Mouse (Mus musculus) embryo, embryonic 11.5 days (tissue): Measurements from ENCODE around the gene Spdye4c.

ENCODE experiments used
- DNase-seq: peaks from one replicate; pipeline ENCODE4 v3.0.0-alpha.2; 2012; ENCODE audit warnings: low read depth, low spot score

Gene Spdye4c

DNA sequence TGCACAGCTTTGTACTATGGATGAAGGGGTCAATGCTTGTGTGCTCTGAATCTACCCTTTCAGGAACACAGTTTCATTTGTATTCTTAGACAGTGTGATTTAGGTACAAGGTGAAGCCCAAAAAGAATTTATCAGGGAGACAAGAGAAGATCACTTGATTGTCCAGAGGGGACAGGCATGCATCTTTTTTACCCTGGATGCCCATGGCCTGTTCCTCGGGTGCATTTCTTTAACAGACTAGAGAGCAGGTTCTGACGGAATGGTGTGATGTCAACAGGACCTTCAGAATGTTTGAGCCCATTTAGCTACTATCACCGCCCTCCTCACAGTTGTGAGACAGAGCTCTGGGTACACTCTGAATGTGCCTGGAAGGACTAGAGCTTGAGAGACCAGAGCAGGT lies at the start of gene Spdye4c:
Spdye4c (plus strand) TSS at position 301 of the 400 bp plus-strand sequence.
- no peak for DNase-seq

DNA sequence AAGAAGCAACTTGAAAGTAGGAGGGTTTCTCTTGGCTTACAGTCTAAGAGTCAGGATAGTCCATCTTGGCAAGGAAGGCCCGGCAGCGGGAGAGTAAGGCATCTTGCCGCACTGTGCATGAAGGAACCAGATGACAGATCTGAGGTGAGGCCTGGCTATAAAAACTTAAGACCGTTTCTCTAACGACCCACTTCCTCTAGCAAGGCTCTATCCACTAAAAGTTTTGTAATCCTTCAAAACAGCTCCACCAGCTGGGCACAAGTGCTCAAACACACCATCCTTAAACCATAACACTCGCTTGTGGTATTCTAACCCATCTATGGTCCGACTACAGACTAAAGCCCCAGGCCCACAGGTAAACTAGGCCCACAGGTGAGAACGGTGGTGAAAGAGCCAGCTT lies 47.5 kb upstream of the Spdye4c start:
- no peak for DNase-seq

DNA sequence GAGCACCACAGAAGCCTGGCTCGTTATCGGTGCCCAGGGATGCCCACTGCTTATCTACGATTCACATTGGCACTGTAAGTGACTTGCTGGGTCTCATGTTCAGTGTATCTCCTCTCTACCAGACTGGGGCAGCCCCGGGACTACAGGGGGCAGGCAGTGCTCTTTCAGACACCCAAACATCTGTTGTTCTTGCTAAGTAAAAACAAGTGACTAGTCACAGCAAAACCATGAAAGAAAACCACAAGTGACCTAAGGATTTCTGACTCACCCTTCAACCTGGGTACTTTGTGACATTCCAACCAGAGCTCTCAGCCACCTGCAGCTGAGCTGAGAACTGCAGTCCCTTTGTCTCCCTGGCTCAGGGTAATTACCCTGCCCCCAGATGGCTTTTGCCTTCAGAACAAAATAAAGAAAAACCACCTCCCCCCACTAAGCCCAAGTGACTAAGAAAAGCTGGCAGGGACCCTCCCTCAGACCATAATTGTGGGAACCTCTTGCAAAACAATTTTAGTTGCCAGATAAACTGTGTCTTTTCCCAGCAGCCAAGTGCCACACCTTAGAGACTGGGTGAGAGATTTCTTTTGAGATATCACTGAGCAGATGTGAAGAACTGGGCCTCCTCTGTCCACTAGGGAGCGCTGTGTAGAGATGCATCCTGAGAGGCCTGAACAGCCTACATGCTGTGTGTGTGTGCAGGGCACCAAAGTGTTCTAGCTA lies 46.4 kb upstream of the Spdye4c start:
- DNase-seq, result peak; percentile 36

DNA sequence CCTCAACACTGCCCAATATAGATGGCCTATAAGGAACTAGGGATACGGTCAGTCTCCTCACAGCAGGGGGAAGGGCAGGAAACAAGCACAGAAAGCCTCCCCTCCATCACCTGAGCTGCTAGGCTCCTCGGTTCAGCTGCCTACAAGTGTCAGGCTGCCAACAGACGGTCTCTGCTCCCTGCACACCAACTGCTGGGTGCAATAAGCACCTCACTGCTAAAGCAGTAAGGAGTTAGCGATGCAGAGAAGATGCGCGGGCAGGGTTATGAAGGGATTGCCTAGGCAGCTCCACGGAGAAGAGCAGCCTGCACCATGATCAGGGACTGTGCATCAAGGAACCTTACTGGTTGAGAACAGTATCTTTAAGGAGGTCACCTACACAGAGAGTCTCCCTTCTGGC lies 45.6 kb upstream of the Spdye4c start:
- DNase-seq, result no peak

DNA sequence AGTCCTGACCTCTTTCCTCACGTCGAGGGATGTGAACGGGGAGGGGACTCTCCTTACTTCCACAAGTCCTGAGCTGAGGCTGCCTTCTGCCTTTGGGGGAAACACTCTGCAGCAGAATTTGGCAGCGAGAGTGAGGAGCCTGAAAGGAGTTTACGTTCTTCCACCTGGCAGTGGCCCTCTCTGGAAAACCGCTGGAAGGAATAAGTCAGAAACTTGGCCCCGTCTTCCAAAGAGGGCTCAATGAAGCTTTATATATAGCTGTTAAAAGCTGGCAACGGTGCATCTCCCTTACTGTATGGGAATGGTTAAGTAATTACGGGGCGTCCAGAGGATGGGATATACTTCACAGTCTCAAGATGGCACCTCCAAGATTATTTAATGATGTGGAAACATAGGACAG lies 43.9 kb upstream of the Spdye4c start:
- no peak for DNase-seq

DNA sequence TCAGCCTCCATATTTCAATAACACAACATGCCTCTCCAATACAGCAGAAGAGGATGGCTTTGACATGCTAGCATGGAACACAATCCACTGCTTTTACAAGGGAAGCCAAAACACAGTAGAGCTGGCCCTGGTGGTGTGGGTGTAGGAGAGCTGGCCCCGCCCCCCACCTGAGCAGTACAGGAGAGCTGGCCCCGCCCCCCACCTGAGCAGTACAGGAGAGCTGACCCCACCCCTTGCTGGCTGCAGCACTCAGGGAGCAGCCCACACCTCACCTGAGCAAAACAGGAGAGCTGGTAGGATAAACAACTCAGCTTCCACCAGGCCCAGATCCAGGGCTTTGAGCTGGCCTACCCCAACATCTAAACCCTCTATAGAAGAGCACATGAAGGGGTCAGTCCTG lies 42.7 kb upstream of the Spdye4c start:
- DNase-seq, result no peak

DNA sequence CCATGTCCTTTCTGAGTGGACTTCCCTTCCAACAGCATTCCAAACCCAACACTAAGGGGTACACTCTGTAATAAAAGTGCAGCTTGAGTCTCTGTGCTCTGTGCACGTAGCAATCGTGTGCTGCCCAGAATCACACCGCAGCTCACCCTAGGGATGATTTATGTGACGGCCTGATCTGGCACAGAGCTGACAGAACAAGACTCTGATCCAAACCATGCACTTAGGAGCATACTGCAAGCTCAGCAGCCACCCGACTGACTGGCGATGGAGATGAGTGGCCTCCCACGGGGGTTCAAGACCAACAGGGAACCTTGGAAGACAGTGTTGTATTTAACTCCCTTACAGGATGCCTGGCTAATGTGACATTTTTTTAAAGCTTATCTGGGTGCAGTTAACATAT lies 41.4 kb upstream of the Spdye4c start:
- peak; percentile 35 for DNase-seq

DNA sequence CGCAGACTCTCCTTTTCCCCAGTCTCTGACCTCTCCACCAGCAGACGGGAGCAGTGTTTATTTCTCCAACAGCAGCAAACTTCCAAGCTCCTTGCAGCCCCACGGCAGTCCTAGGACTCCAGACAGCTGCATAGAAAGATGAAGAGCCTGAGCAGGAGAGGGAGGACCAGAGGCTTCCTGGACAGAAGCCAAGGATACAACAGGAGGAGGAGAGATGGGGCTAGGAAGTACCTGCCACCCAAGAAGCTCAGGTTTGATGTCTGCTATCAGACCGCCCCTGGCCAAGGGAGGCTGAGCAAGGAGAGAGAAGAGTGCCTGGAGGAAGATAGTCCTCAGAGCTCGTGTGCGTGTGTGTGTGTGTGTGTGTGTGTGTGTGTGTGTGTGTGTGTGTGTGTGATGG lies 41.0 kb upstream of the Spdye4c start:
- DNase-seq, result peak; percentile 31

DNA sequence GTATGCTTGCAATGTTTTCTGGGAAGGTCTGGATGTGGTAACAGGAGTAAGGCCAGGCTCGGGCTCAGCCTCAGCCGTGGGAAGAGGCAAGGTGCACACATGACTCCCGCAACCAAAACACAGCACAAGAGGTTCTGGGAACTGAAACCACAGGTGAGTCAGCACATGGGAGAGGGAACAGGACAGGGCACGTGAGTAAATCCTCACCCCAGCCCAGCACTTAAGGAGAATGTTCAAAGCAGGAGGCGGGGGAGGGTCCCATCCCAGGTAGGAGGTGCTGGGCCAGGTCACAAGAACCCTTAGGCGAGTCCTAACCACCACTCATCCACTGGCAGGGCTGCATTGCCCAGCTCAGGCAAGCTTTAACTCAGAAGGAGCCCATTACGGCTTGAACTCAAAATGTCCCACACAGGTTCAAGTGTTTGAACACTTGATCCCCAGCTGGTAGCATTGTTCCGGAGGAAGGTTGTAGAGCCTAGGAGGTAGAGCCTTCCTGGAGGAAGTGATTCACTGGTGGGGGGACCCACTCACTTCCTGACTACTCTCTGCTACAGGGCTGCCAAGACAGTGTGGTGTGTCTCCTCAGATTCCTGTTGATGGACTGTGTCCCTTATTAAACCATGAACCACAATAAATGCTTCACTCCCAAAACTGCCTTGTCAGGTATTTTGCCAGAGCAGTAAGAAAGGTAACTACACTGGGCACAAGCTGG lies 38.8 kb upstream of the Spdye4c start:
- no peak for DNase-seq

DNA sequence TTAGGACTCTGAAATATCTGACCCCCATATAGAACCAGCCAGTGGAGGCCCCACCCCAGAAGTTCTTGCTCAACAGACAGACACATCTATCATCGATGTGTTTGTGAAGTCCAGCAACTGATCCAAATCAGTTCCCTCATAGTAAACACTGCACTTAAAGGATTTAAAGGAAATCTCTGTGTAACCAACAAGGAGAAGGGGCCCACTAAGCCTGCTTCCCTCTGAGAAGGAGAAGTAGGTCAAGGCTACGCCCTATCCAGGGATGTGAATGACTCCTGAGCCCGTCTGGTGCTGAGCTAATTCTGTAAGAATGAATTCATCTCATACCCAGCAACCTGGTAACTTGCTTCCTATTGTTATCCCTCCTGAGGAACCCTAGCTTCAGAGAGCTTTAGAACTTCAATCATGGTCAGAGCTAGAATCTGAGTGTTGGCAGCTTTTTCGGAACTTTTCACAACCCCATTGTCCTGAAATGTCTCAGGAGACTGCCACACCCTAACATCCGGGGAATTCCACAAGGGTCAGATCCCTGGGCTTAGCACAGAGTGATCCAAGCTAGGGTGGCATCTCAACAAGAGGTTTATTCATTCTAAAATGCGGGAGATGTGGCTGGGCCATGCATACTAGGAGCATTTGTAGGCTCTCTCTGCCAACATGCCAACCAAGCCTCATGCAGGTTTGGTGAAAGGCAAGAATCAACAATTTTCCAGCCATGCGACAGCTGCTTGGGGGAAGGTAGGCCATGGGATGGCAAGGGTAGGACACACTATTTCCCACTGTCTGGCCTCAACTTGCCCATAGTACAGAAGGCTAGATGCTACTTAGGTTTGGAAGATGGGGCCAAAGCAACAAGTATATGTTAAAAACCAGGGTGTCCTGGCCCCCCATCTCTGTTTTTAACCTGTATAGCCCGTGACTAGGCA lies 38.0 kb upstream of the Spdye4c start:
- DNase-seq, result no peak

DNA sequence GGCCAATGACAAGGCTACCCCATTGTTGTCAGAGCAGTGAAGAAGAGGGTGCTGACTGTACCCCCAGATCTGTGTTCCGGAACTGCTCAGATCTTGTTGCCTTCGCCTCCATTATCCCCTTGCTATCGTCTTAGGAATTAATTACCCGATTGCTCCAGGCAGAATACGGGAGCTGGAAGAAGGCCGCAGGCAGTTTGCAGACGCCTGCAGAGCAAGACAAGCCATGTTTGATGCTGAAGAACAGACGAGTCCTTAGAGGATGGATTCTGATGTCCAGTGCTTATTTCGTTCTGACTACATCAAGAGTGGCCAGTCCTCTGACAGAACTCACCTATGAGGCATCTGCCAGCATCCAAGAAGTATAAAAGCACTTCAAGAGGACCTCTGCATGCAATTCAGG lies 35.9 kb upstream of the Spdye4c start:
- no peak for DNase-seq

DNA sequence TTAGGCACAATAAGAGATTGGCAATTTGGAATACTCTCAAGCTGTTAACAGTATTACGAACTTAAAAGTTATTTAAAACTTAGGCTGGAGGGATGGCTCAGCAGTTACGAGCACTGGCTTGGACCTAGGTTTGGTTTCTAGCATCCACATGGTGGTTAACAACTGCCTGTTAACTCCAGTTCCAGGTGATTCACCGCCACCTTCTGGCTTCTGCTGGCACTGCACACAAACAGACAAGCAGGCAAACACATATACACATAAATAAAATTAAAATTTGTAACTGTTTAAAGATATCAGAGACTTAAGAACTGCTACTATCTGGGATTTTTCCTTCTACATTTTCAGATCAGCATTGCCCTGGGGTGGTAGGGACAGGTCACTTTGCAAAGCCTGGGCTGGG lies 26.8 kb upstream of the Spdye4c start:
- no peak for DNase-seq

DNA sequence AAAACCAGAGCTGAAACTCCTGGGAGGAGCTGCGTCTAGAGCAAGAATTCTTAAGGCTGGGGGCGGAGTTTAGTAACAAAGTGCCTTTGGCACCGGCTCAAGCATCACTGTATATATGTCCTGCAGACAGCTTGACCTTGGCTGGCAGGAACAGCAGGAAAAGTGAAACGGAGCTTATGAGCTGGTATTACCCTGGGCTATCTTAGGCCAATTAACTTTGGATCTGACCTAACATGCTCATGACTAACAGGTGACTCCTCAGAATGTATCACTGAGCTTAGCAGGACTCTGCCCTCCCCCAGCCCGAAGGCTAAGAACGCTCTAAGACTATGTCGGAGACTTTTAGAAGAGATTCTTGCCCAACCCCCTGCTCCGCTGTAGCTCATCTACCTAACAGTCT lies 25.1 kb upstream of the Spdye4c start:
- no peak for DNase-seq

DNA sequence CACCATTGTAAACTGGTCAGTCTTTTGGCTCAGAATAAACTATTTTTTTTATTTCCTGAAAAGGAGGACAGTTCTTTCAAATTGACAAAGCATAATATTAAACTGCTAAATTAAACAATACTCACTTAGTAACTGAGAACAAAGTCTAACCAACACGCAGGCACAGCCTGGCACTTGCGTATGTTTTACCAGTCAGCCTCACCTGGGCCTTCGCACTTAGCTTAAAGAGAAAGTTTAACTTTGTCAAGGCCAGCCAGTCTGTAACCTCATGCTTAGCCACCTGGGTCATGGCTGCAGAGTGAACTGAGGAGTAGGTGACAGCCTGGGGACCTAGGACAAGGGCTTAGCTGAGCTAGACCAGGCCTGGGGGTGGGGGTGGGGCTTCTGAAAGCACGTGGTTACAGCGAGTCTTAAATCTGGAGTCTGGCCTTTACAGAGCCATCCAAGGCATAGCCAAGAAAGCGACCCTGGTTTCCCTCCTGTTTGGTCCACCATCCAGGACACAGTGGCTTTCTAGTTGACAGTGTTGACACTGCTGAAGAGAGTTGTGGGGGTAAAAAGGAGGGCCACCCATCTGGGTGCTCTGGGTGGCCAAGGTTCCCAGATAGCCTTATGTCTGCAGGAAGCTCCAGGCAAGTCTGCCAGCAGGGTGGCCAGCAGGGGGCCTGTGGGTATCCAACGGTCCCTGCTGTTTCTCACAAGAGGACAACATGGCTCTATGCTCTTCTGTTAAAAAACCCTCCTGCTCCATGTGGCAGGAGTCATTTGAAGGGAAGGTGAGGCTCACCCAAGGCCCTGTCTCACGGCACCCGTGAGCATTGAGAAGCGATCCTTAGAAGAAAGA lies 24.5 kb upstream of the Spdye4c start:
- no peak for DNase-seq

DNA sequence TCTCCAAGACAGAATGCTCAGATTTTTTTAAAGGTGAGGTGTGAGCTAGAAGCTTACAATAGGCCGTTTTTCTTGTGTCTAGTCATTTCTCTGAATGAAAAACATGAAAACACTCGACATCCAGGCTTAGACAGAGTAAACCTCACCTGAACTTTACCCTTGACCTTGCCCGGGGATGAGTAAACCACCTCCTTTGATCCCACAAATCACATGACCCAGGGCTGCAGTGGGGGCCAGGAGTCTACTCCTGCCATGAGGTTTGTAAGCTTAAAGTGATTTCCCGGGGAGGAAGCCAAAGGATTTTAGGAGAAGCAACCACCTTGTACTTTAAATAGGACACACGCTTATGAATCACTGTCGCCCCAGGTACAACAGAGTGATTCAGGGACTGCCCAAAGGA lies 23.0 kb upstream of the Spdye4c start:
- no peak for DNase-seq

DNA sequence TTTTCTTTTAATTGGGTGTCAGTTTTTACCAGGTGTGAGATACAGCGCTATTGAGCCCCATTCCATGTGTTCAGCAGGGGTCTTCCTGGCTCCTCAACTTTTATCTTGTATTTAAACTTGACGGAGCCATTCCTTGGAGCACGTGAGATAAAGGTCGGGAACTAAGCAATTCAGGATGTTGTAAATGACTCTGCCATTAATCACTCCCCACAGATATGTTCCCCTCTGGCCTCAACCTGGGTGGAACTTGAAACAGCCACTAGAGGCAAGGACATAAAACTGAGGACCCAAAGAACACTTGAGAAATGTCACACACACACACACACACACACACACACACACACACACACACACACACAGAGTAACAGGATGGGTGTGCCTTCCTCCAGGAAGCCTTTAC lies 22.5 kb upstream of the Spdye4c start:
- DNase-seq, result no peak

DNA sequence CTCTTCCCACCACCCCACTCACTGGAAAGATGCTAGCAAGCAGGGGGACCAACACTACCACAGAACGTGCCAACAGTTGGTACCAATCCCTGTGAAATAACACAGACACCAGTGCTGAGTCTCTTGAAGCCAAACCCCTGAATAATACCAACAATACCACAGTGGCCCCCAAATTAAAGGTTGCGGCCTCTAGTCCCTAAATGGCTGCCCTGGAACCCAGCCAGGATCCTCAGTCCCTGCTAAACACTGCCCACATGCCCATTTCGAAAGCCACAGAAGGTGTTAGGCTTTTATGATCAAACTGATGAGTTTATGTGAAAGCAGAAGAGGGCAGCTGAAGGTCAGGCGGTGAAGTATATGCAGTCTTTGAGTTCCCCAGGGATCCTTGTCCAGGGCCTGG lies 20.0 kb upstream of the Spdye4c start:
- DNase-seq, result no peak

DNA sequence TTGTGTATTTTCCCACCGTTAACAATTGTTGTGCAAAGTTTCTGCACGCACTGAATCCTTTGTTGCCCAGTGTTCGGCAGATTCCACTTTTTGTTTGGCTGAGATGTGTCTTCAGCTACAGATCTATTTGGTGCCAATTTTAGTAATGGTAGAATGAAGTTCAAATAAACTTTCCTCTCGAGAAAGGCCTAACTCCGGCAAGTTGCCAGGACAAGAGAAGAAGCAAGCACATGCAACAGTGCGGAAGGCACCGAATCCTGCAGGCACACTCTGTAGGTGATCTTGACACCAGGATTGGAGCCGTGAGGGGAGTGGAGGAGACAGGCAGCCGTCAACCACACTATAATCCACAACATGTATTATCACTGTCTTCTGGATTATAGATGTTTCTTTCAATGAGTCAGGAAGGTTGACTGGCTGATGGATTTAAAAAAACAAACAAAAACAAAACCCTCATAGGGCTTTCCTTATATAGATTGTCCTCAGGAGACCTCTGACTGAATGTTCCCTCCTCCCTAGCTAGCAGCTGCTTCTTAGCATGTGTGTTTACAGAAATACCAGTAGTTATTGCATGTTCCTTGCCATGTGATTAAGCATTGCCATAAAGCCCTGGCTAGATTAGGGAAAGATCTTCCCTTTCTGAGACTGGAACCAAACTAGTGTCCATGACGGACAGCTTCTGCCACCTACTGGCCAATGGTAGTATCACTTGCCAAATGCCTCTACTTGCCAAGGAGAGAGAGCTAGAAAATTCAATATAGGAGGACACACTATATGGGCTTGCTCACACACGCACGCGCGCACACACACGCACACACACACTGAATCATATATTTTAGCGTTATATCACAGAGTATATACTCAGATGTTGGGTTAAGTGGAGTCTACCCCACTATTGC lies 18.0 kb upstream of the Spdye4c start:
- DNase-seq, result peak; percentile 75

DNA sequence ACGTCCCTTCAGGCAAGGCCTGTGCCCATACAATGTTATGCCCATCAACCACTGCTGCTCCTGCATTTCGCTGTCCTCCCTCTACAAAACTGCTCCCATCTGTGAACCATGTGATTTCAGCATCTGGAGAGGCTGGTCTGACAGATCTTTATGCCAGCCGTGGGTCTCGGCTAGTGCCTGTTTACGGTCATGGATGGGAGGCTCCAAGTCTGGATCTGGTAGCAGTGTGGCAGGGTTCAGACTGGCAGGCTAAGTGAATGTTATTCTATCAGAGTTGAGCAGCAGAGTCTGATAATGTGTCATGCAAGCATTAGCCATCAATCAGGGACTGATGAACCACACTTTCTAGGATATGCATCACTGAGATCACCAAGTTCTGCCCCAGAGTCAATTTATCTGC lies 8.1 kb upstream of the Spdye4c start:
- DNase-seq, result no peak

DNA sequence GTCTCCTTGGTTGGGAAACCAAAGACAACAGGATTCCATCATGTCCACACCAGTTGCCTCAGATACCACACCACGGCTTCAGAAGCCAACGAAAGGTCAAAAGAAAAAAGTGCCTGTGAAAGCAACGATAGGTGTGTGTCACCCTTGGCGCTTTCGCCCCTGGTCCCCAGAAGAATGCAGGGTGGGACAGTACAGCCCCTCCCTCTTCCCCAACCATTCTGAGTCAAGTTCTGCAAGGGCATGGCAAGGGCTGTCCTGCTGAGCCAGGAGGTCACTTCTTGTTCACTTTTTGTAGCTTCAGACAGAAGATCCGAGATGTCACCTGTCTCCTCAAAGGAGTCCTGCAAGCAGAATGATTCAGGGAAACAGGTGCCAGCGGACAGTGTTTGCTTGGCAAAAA lies 1.3 kb downstream of the Spdye4c start:
- no peak for DNase-seq
